Mouse (Mus musculus) T-cell, adult 66 days (primary cell): ENCODE measurements around the gene Gpnmb. TPM values are rescaled to one million over a fixed set of nuclear protein-coding genes. Genes with fewer than 3 reads are reported as not detected.

ENCODE experiments used
- total RNA-seq, 2 experiments: library from RNA; stranded (reverse); gene quantifications; 3 replicates in 1 of 2; 4 replicates in 1 of 2; pipeline ENCODE4 v1.2.4; 2023

The Gpnmb gene
- 1 to 10 TPM; 1.7 to 1.8 TPM for total RNA-seq

GRCm38 (mm10) chr6:49036275-49037267 is at the start of gene Gpnmb:
Gene Gpnmb, plus strand, starts transcription at chr6:49036546.

GRCm38 (mm10) chr6:49073304-49074116 is 37.2 kb downstream of the Gpnmb start, which contains the start of gene Malsu1:
Gene Malsu1, plus strand, starts transcription at chr6:49073795.

Other genes with a start within 250 kb of the Gpnmb start
- 1 to 10 TPM; 3.5 to 8.8 TPM for gene Tmem176a, start 195.6 kb upstream of the Gpnmb start, total RNA-seq
- 10 to 100 TPM in 1 of 2 experiments, 1 to 10 TPM in 1; 8.7 to 10.5 TPM for gene Tmem176b, start 195.1 kb upstream of the Gpnmb start, total RNA-seq
- not detected for gene Aoc1, start 163.7 kb upstream of the Gpnmb start, total RNA-seq
- gene 1600015I10Rik, start 106.7 kb upstream of the Gpnmb start, total RNA-seq: not detected
- not detected for gene Doxl2, start 61.6 kb upstream of the Gpnmb start, total RNA-seq
- not detected for gene Svs1, start 49.7 kb upstream of the Gpnmb start, total RNA-seq
- 10 to 100 TPM; 46.0 to 51.9 TPM for gene Malsu1, start 37.2 kb downstream of the Gpnmb start, total RNA-seq
- gene Igf2bp3, start 178.4 kb downstream of the Gpnmb start, total RNA-seq: under 1 TPM in 1 of 2 experiments, not detected in 1; 0.38 TPM
- gene Tra2a, start 227.5 kb downstream of the Gpnmb start, total RNA-seq: 100 to 1,000 TPM; 188 to 208 TPM